Mouse (Mus musculus) stomach, embryonic 16.5 days (tissue): Measurements from ENCODE around the gene Hist1h2be. TPM values are rescaled to one million over a fixed set of nuclear protein-coding genes. Genes with fewer than 3 reads are reported as not detected.
"Not testable (repeated sequence)": the region's sequence is repeated elsewhere in the genome, so short reads cannot be mapped to it uniquely, and the experiment has no call there.

Experiments
- ATAC-seq: fragments of 200-750 bp; cut with Nextera tagmentation; 2 replicates; pipeline ENCODE4 v1.8.0; 2017; ENCODE audit warnings: moderate number of reproducible peaks, moderate TSS enrichment; ENCODE audit not compliant: insufficient read depth, low FRiP score
- H3K27ac ChIP-seq: fragments of 300-500 bp; sonication (generic); 2 replicates; pipeline ENCODE4 v1.5.1; 2014; ENCODE audit warnings: low read length
- H3K27me3 ChIP-seq: fragments of 300-500 bp; sonication (generic); 2 replicates; pipeline ENCODE4 v1.6.1; 2014; ENCODE audit warnings: low read length, control low read depth, mixed read lengths; ENCODE audit not compliant: control insufficient read depth, insufficient read depth
- H3K36me3 ChIP-seq: fragments of 300-500 bp; sonication (generic); 2 replicates; pipeline ENCODE4 v1.6.1; 2014; ENCODE audit warnings: low read length; ENCODE audit not compliant: control insufficient read depth, insufficient read depth
- H3K4me1 ChIP-seq: fragments of 300-500 bp; sonication (generic); 2 replicates; pipeline ENCODE4 v1.6.1; 2014; ENCODE audit warnings: low read length, control low read depth, mixed read lengths; ENCODE audit not compliant: control insufficient read depth, insufficient read depth
- H3K4me2 ChIP-seq: fragments of 300-500 bp; sonication (generic); 2 replicates; pipeline ENCODE4 v1.6.1; 2014; ENCODE audit warnings: low read depth, low read length, mixed read lengths
- H3K4me3 ChIP-seq: fragments of 300-500 bp; sonication (generic); replicated peaks from 2 replicates; pipeline ENCODE4 v1.5.1; 2014; ENCODE audit warnings: mild to moderate bottlenecking, low read length
- H3K9ac ChIP-seq: fragments of 300-500 bp; sonication (generic); 2 replicates; pipeline ENCODE4 v1.6.1; 2014; ENCODE audit warnings: low read length
- H3K9me3 ChIP-seq: fragments of 300-500 bp; sonication (generic); replicated peaks from 2 replicates; pipeline ENCODE4 v1.6.1; 2016; ENCODE audit warnings: low read length, control low read depth; ENCODE audit not compliant: control insufficient read depth
- WGBS: fragments of 180-500 bp; shearing (Covaris S2); extraction: QIAGEN DNeasy Blood & Tissue Kit; methylation state at CpG from one replicate; pipeline ENCODE4 v1.1.7; 2014; 5-methylcytosine and 5-hydroxymethylcytosine counted together
- polyA plus RNA-seq: library from polyadenylated mRNA; unstranded; fragments of >200 nt; fragmentation: Nextera tagmentation; extraction: Ambion mirVana; gene quantifications from 2 replicates; pipeline ENCODE4 v1.2.1, GENCODE M21; 2015

The Hist1h2be gene
- 2.8 and 3.0 TPM in 2 replicates for polyA plus RNA-seq

- under 1% methylated on average over 27 of the region's 27 CpGs for WGBS
- ATAC-seq: peak; percentile 90
- Histone ChIP-seq H3K4me3 (peak within 1 kb of the TSS; percentile 86), H3K36me3 (no peaks in the 10 kb centered on the region), H3K9ac (peak within 1 kb of the TSS; percentile 96), H3K4me1 (peaks cover 11% of the 10 kb centered on the region; the same call in 1 of the 2 replicates), H3K27ac (peak within 1 kb of the TSS; percentile 99), H3K4me2 (peak within 1 kb of the TSS; percentile 75), H3K9me3 (no peaks in the 10 kb centered on the region), H3K27me3 (no peaks in the 10 kb centered on the region)
These were observed at the start of gene Hist1h2be for GRCm38 (mm10) chr13:23620733-23621531. Gene Hist1h2be (minus strand): TSS chr13:23621124.

GRCm38 (mm10) chr13:23662536-23662935 lies 41.6 kb upstream of the Hist1h2be start:
- H3K4me2 ChIP-seq: no peak overlapping the region
- no peak overlapping the region for H3K4me3 ChIP-seq
- no peaks in the 10 kb centered on the region for H3K4me1 ChIP-seq
- no peaks in the 10 kb centered on the region for H3K9me3 ChIP-seq
- H3K27me3 ChIP-seq: no peaks in the 10 kb centered on the region
- WGBS: 70% methylated on average over 3 of the region's 3 CpGs
- H3K27ac ChIP-seq: no peak overlapping the region
- H3K9ac ChIP-seq: no peak overlapping the region
- no peaks in the 10 kb centered on the region for H3K36me3 ChIP-seq
- no peak for ATAC-seq

GRCm38 (mm10) chr13:23659636-23660366 lies 38.9 kb upstream of the Hist1h2be start:
- H3K9me3 ChIP-seq: no peaks in the 10 kb centered on the region
- no peak overlapping the region for H3K27ac ChIP-seq
- no peak overlapping the region for H3K4me2 ChIP-seq
- H3K27me3 ChIP-seq: no peaks in the 10 kb centered on the region
- H3K4me3 ChIP-seq: no peak overlapping the region
- no peaks in the 10 kb centered on the region for H3K36me3 ChIP-seq
- H3K9ac ChIP-seq: no peak overlapping the region
- WGBS: 69% methylated on average over 6 of the region's 6 CpGs
- ATAC-seq: no peak
- no peaks in the 10 kb centered on the region for H3K4me1 ChIP-seq

- Histone ChIP-seq H3K4me3 (no peak overlapping the region), H3K36me3 (no peaks in the 10 kb centered on the region), H3K4me1 (no peaks in the 10 kb centered on the region), H3K27me3 (no peaks in the 10 kb centered on the region), H3K4me2 (no peak overlapping the region), H3K9ac (no peak overlapping the region), H3K27ac (no peak overlapping the region), H3K9me3 (no peaks in the 10 kb centered on the region)
- ATAC-seq: no peak
- WGBS: 33% methylated on average over 1 of the region's 1 CpGs
These were observed 9.7 kb upstream of the Hist1h2be start for GRCm38 (mm10) chr13:23630653-23631052.

- H3K4me3 ChIP-seq: peak overlapping the region; percentile 86
- no peaks in the 10 kb centered on the region for H3K9me3 ChIP-seq
- peak overlapping the region; percentile 67 for H3K9ac ChIP-seq
- no peaks in the 10 kb centered on the region for H3K36me3 ChIP-seq
- peak overlapping the region; percentile 75 for H3K4me2 ChIP-seq
- H3K27ac ChIP-seq: peak overlapping the region; percentile 80
- no peaks in the 10 kb centered on the region for H3K27me3 ChIP-seq
- 22% methylated on average over 7 of the region's 7 CpGs for WGBS
- no peak for ATAC-seq
- H3K4me1 ChIP-seq: peaks cover 11% of the 10 kb centered on the region; the same call in 1 of the 2 replicates
These were observed 2.0 kb upstream of the Hist1h2be start for GRCm38 (mm10) chr13:23622861-23623450.

- H3K27ac ChIP-seq: peak within 1 kb of the TSS; percentile 99
- not testable (repeated sequence) for H3K36me3 ChIP-seq, H3K27me3 ChIP-seq, H3K9me3 ChIP-seq
- ATAC-seq: peak; percentile 92
- peak within 1 kb of the TSS; percentile 96 for H3K9ac ChIP-seq
- peak within 1 kb of the TSS; percentile 75 for H3K4me2 ChIP-seq
- peak within 1 kb of the TSS; percentile 86 for H3K4me3 ChIP-seq
- peaks cover 11% of the 10 kb centered on the region; the same call in 1 of the 2 replicates for H3K4me1 ChIP-seq
- under 1% methylated on average over 50 of the region's 53 CpGs for WGBS
These were observed 1.3 kb upstream of the Hist1h2be start, which contains the start of gene Hist1h1e for GRCm38 (mm10) chr13:23622175-23622671. Gene Hist1h1e (minus strand): TSS chr13:23622558.

GRCm38 (mm10) chr13:23621532-23622174 lies 729 bp upstream of the Hist1h2be start:
- peak overlapping the region; percentile 96 for H3K9ac ChIP-seq
- H3K27me3 ChIP-seq: no peaks in the 10 kb centered on the region
- H3K4me1 ChIP-seq: peaks cover 11% of the 10 kb centered on the region; the same call in 1 of the 2 replicates
- H3K36me3 ChIP-seq: no peaks in the 10 kb centered on the region
- peak; percentile 88 for ATAC-seq
- peak overlapping the region; percentile 75 for H3K4me2 ChIP-seq
- no peaks in the 10 kb centered on the region for H3K9me3 ChIP-seq
- WGBS: 0% methylated on average over 18 of the region's 18 CpGs
- H3K27ac ChIP-seq: peak overlapping the region; percentile 99
- peak overlapping the region; percentile 86 for H3K4me3 ChIP-seq

- peak overlapping the region; percentile 99 for H3K27ac ChIP-seq
- no peaks in the 10 kb centered on the region for H3K9me3 ChIP-seq
- peaks cover 11% of the 10 kb centered on the region; the same call in 1 of the 2 replicates for H3K4me1 ChIP-seq
- H3K4me2 ChIP-seq: peak overlapping the region; percentile 75
- no peaks in the 10 kb centered on the region for H3K36me3 ChIP-seq
- 43% methylated on average over 12 of the region's 12 CpGs for WGBS
- H3K9ac ChIP-seq: peak overlapping the region; percentile 78
- ATAC-seq: no peak
- peak overlapping the region; percentile 86 for H3K4me3 ChIP-seq
- no peaks in the 10 kb centered on the region for H3K27me3 ChIP-seq
These were observed 730 bp downstream of the Hist1h2be start for GRCm38 (mm10) chr13:23620056-23620732.
